Mouse (Mus musculus) layer of hippocampus, adult 9-10 months (tissue): ENCODE measurements at regions not wholly inside any gene's neighbourhood (a gene's known extent, or its start where the extent isn't known, plus 50 kb on each side); places are given as distances from the start of the nearest gene placed in this dataset.

Source experiments
- DNase-seq: peaks from one replicate; pipeline ENCODE4 v3.0.0; 2022; ENCODE audit warnings: low spot score

GRCm38 (mm10) chr5:51125091-51125490, 442.4 kb downstream of the Ppargc1a start:
- peak; percentile 7 for DNase-seq

GRCm38 (mm10) chr5:51110006-51110405, 457.5 kb downstream of the Ppargc1a start:
- no peak for DNase-seq

- no peak for DNase-seq
Observed at GRCm38 (mm10) chr5:51108737-51109136, 458.8 kb downstream of the Ppargc1a start.

GRCm38 (mm10) chr5:51108181-51108580, 459.3 kb downstream of the Ppargc1a start:
- no peak for DNase-seq

GRCm38 (mm10) chr5:51099902-51100301, 467.6 kb downstream of the Ppargc1a start:
- no peak for DNase-seq

- DNase-seq: no peak
Observed at GRCm38 (mm10) chr5:51072674-51073468, 494.7 kb downstream of the Ppargc1a start.

GRCm38 (mm10) chr5:51072146-51072545, 495.4 kb downstream of the Ppargc1a start:
- DNase-seq: no peak

- DNase-seq: no peak
Observed at GRCm38 (mm10) chr5:51069668-51070067, 497.9 kb downstream of the Ppargc1a start.

GRCm38 (mm10) chr5:51045872-51046271, 521.7 kb downstream of the Ppargc1a start:
- DNase-seq: no peak

GRCm38 (mm10) chr5:51041541-51042217, 525.8 kb downstream of the Ppargc1a start:
- DNase-seq: no peak

- DNase-seq: no peak
Observed at GRCm38 (mm10) chr5:51040926-51041325, 526.6 kb downstream of the Ppargc1a start.

GRCm38 (mm10) chr5:51040463-51040862, 527.1 kb downstream of the Ppargc1a start:
- DNase-seq: no peak

GRCm38 (mm10) chr5:51039713-51040178, 527.8 kb downstream of the Ppargc1a start:
- DNase-seq: no peak

- no peak for DNase-seq
Observed at GRCm38 (mm10) chr5:51036450-51036990, 531.0 kb downstream of the Ppargc1a start.

- no peak for DNase-seq
Observed at GRCm38 (mm10) chr5:51028966-51029365, 538.6 kb downstream of the Ppargc1a start.

- no peak for DNase-seq
Observed at GRCm38 (mm10) chr5:50990822-50991537, 576.5 kb downstream of the Ppargc1a start.
